Mouse (Mus musculus) cerebellum, postnatal 36 days (tissue): ENCODE measurements around the gene Nedd9.

Source experiments
- DNase-seq, 2 experiments: peaks; one replicate each; pipeline ENCODE4 v3.0.0; 2021 to 2022; ENCODE audit warnings: mixed read lengths in 2 of 2

The Nedd9 gene

DNA sequence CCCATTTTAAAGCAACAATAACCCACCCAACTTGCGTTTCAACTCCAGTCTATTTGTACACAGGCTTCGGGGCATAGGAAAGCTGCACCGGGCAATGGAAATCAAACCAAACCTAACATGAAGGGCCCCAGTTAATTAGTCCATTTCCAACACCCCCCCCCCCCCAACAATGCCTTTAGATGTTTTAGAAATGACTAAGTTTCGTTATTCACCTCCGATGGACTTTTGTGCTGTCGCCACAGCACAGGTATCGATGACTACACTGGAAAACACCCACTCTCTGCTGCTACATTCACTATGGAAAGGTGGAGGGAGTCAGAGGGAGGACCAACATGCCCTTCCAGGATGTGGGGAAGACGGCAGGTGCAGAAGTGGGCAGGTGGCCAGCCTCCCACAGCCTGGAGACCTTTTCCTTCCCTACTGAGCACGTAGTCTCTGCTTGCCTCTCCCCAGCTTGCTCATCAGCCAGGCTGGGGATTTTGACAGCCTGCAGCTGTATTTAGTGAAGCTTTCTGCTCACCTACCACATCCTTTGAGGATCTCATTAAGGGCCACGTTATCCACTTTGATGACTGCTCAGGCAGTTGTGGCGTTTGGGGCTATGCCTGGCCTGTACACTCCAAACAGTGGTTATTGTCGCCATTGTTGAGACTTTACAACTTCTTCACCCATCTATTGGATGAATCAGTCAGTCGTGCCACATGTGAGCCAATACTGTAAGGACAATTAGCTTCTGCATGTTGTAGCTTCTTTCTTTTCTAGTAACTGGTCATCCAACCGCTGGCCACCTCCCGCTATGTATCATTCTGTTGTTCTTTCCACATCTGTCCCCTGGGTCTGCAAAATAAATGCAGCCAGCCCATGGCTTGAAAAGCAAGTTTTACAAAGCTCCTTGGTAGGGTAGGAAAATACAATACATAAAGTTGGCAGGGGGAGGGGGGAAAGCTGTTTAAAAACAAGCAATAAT is 33.7 kb downstream of the Nedd9 start:
- DNase-seq = no peak

DNA sequence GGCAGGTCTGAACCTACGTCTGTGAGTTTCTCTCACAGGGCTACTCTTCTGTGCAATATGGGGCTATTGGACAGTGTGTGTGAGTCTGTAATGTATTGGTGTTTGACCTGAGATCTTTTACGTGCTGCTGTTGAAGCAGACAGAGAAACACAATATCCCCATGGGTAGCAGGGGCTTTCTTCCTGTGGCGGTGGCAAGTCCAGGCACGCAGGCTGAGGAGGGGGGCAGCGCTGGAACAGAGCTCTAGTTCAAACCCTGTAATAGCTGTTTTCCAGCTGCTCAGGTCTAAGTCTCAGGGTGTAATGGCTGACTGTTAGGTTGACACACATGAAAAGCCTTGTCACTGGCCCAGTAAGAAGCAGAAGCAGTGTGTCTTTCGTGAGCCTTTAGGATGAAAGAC is 36.3 kb downstream of the Nedd9 start:
- no peak for DNase-seq

DNA sequence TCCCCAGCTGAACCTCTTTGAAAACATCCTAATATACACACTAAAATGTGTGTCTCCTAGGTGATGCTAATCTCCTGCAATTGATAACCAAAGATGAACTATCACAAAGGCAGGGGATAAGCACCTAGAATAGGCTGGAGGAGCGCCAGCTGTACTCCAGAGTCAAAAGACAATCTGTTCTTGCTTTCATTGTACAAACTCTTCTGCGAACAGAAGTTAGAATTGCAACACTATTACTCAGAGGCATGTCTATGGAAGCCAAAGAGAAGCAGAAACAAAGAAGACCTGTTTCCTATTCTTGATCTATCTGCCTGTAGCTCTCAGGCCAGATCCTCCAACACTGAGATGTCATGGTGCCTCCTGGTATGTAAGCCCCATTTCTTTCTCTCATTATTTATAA is 38.0 kb downstream of the Nedd9 start:
- DNase-seq = no peak

DNA sequence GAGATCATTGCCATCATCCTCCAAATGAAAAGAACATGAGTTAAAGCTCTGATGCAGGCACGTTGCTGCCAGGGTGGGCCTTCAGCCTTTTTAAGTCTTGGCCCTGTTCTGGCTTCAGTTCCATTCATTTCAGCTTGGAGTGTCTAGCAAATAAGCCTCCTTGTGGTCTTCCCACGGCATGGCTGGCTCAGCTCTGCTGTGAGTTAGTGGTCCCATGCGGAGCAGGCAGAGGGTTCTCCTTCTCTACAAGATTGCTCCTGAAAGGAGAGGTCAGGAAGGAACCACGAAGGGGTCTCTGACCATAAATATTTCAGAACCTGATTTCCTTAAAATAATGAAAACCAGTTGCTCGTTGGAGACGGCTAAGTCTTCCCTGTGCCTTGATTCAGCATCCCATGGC is 40.0 kb downstream of the Nedd9 start:
- DNase-seq = no peak

DNA sequence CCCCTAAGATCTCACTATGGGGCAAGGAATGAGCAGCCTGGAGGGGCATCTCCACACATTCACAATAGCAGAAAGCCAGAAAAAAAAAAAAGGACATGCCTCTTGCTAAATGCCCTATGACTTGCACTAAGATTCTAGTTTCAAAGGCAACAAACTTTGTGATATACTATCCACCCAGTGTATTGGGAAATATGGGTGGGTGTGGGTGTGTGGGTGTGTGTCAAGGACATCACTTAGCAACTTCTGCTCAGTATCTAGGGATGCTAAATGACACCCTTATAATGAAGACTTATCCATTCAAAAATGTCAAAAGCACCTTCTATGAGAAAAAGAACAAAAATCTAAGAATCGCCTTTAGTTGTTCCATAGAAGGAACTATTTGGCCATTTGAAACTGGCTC is 40.6 kb downstream of the Nedd9 start:
- DNase-seq = no peak

DNA sequence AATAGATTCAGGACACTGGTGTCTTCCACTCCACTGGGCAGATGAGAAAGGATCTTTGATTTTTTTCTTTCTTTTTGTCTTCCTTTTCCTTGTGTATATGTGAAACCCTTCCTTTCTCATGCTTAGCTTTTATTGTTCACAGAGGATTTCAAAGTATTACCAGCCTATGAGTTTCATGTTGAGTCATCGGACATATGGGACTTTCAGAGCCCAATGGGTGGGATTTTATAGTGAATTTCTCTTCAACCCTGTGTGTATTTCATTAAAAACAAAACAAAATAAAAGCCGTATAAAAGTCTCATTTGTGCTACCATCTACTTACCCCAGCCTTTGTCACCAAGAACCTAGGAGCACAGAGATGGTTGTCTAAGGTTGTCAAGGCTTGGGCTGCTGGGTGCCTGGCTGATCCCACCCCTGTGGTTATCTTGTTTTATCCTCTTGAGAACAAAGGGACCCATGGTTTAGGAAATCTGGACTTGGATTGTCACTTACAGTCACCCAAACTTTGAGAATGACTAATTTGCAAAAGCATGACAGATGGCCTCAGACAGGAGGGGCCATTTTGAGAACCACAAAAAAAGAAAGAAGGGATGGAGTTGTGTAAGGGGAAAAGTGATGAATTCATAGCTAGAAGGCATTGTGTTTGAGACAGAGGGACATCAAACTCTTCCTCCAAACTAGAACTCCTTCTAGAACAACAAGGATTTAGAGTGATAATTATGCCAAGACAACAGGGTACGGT is 41.9 kb downstream of the Nedd9 start:
- DNase-seq = no peak

DNA sequence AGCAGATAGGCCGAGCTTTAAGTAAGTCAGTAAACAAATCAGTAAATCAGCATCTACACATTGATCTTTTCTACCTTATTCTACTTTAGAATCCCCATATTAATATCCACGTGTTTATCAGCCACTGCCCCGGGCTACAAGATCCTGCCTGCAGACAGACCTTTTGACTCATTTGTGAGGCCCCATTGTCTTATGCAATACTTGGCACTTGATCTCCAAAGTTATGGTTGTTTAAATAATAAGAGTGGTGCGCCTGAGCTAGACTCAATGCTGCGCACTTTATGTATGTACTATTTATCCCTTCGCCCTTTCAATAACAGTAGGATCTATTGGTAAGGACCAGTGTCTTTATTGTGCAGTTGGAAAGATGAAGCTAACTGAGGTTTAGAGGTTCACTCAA is 42.9 kb downstream of the Nedd9 start:
- no peak for DNase-seq

DNA sequence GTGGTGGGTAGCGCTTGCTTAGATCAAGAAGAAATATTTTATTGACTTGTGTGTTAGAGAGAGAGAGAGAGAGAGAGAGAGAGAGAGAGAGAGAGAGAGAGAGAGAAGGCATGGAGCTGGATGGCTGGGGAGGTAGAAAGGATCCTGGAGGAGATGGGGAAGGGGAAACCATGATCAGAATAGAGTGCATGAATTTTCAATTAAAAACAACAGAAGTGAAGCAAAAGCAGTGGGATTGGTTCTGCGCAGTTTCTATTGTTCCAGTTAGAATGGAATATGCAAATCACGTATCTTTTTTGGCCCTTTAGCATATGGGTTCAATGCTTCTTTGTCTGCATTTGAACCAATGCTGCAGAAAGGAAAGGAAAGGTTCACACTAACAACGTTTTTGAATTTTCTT is 45.0 kb downstream of the Nedd9 start:
- DNase-seq = no peak

DNA sequence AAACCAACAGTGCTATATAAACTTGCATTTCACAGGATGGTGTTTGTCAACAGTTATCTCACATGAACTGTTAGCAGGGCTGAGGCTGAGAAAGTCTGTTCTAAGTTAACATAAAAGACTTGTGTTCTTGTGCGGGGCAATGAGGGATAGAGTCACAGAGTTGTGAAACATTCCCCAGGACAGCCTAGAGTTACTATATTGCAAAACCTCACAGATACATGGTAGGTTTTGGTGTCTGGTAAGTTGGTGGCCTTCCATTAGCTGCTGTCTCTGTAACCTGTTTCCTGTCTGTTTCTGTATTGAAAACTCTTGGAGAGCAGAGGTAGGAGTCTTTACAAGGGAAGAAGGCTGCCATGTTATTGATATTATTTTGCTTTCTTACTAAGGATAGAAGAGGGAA is 47.0 kb downstream of the Nedd9 start:
- DNase-seq = no peak

DNA sequence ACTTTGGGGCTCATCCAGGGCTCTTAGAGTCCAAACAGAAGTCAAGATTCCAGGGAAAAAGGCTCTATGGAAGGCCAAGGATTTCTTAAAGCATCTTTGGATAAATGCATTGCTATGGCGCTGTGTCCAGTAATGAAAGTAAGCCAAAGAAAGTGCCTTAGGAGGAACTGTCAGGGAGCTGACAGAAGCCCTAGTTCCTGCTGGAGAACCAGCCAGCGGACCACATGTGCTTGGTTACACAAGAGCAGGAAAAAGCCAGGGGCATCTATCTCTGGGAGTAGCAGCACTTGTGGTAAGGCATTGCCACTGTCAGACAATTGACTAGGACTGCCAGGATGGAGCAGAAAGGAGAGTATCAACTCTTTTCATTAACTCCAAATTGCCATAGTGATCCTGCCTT is 49.8 kb downstream of the Nedd9 start:
- DNase-seq = no peak

DNA sequence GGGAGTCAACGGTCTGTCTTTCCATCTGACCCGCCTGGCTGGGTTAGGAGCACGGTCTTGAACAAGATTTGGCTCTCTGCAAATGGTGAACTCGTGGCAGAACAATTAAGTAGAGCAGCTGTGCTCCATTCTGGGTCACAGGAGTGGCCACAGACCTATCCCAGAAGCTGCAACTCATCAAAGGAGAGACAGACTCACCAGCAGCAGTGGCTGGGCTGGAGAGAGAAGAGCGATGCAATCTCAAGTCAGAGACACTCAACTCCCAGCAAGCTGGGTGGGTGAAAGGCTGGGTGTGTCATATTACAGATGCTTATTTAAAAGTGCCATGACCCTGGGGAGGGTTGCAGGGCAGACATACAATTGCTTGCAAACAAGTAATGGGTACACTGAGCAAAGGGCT is 50.4 kb downstream of the Nedd9 start:
- DNase-seq = no peak

DNA sequence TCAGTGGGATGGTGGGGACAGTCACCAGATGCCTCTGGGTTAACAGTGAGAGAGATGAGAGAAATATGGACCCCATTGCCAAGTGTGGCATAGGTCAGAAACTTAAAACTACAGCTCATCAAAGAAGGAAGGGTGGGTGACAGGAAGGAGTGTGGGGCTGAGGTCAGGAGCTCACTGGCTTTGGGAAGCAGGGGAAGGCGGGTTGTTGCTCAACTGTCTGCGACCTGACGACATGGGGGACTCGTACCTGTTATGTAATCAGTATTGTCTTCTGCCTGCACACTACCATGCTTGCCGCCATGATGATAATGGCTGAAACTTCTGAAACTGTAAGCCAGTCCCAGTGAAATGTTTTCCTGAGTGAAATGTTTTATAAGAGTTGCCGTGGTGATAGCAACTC is 54.0 kb downstream of the Nedd9 start:
- no peak for DNase-seq

DNA sequence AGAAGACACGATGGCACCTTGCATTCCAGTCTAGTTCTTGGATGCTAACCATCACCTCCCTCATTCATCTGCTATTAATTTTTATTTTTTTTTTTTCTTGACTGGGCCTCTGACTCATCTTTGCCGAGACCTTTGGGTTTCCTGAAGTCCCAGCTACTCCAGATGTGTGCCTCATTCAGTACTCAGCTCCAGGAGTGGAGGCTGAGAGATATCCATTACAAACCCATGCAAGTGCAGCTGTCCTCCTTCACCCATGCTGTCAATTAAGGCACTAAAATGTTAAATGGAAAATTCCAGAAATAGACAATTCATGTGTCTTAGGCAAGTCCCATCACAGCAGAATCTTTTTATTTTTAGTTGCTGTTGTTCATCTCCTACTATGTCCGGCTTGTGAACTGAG is 55.4 kb downstream of the Nedd9 start:
- DNase-seq = no peak

DNA sequence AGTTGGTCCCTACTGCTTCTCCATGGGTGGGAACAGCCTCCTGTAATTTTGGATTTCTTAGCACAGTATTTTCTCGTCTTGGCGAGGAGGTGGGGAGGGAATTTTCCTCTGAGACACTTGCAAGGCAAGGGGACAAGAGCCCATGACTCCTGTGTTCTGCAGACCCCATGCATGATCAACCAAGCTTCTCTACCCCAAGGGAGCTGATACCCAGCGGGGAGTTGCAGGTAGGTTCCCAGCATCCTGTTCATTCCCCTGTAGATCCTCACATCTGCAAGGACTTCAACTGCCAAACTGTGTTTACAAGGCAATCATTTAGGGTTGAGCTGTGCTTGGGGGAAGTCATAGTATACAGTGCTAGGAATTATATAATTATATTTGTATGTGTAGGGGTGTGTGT is 60.1 kb downstream of the Nedd9 start:
- DNase-seq = no peak

DNA sequence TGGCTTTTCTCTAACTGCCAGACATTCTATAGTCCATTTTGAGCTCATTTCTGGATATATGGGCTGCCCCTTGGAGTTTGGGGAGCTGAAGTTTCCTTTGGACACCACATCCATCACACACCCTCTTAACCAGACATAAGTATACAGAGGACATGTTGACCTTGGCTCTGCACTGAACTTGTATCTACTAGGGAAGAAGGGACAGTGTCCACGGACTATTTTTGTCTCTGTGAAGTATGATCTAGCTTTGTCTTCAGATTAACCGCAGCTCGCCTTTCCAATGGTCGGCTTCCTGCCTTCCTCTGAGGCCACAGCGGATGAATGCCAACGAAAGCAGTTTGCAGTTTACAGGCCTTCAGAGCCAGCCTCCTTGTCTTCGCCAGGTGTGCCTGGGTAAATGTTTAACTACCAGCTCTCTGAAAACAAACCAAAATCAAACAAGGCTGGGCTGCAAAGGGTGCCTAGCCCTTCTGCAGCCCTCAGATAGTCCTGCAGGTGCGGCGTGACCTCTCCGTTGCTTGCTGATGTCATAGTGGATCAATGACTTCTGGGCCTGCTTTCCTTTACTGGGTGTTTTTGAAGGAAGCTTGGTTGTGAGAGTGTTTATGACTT is 63.6 kb downstream of the Nedd9 start:
- DNase-seq = no peak

DNA sequence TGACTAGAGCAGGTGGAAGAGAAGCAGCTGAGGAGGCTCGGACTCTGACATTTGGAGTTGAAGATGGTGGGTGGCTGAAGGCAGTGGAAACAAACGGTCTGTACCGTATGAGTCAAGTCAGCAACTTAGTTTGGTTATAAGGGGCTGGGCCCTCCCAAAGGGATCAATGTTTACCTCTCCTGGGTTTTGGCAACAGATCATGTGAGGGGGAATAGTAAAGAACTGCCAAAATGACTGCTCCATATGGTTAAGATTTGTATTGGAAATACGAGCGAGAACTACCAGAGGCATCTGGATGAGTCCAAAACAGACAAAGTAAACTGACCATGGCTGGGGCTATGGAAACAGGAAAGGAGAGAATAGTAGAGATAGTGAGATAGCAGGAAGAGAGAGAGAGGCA is 64.6 kb downstream of the Nedd9 start:
- DNase-seq = no peak

DNA sequence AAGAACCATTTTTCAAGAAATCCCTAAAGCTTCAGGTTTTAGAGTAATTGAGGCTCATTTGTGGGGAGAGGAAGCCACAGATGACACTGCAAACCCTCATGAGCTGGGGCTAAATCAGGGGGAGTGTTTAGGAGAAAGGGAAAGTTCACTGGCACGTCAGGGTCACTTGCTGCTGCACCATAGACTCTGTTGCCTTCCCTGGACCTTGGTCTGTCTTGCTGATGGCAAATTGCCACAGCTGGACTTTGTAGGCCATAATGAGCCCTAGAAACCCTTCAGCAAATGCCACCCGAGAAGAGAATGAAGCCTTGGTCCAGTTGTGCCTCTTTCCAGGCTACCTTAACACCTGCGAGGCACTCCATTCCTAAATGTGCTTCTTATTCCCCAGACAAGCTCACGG is 66.8 kb downstream of the Nedd9 start:
- DNase-seq = no peak

DNA sequence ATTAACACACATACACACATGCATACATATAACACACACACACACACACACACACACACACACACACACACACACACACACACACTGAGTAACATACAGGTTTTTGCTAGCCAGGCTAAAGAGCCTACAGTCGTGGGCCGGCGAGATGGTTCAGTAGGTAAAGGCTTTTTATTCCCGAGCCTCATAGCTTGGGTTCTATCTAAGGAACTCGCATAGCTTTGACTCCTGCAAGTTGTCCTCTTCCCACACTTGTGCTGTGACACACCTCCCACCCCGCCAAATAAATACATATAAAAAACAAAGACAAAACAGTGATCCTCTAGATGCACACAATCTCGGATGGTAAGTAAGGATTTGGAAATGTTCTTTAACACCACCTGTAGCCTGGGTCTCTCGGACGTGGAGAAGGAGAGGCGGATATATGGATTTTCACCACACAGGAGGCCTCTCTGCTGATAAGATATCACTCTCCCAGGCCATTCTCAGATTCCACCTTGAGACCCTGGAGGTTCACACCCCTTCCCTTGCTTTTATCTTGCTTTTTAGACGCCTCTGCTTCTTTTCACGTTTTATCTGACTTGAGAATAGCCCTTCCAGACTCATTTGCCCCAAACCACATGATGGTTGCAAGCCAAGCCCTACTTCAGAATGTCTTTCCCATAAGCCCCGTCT is 68.8 kb downstream of the Nedd9 start:
- DNase-seq = no peak

DNA sequence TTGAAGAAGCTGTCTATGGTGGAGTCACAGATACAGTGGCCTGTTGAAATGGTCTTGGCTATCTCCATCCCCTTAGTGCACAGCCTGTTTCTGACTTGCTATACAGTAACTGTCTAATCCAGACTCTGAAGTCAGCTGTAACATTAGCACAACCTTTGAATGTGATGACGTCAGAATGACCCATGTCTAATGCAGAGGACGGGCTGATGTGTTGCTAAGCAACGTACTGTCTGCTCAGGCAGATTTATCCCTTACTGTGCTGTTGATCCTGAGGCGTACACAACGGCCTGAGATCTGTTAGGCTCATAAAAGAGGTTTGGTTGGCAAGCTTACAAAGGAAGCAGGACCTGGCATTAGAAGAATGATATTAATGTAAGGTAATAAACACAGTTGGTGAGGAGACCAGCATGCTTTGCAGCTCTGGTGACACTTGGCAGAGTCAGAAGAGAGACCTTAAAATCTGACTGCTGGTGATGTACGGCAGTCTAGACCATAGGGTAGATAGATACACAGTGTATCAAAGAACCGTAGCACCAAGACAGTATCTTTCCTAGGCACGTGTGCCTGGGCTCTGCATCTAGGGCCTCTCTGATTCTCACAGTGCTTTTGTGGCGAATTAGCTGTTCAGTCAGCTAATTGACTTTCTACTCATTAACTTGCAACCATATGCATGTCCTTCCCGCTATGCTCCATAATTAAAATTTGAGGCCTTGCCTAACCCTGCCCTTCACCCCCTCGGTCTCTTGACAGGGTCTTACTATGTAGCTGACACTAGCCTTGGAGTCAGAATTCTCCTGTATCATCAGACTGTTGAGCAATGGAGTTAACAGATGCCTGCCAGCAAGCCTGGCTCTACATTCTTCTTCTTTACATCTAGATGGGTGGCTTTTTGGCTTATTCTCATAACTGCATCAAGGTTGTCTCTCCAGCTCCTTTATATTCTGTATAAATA is 70.8 kb downstream of the Nedd9 start:
- no peak for DNase-seq

DNA sequence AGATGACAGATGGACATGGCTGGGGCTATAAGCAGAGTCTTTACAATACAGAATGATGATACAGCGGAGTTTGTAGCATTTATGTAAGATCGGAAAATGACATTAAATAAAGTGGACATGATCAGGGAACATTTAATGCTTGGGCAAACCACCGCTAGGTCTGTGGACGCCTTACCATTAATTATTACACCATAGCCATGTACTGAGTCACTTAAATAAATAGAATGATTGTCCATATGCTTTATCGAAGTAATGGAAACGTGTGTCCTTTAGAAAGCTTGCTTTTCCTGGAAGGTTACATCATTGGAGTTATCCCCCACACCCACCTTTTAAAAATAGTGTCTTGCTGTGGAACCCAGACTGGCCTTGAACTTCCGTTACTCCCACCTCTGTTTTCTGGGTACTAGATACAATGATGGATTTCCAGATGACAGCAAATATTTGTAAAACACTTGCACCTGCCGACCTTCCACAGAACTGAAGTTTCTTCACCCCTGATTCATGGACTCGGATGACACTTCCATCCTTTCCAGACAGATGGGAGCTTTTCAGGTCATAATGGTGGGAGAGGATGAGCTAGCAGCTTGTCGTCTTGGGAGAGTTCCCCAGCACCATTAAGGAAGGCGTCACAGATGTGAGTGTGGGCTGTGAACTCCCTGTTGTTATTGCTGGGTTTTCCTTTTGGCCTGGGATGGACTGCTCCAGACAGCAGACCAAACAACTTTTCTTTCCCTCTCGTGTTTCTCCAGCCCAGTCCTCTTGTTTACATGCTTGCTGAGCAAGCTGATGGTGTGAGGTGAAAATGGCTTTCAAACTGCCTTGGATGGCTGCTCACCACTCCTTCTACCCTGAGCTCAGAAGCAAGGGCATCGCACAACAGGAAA is 76.7 kb downstream of the Nedd9 start:
- DNase-seq = no peak

DNA sequence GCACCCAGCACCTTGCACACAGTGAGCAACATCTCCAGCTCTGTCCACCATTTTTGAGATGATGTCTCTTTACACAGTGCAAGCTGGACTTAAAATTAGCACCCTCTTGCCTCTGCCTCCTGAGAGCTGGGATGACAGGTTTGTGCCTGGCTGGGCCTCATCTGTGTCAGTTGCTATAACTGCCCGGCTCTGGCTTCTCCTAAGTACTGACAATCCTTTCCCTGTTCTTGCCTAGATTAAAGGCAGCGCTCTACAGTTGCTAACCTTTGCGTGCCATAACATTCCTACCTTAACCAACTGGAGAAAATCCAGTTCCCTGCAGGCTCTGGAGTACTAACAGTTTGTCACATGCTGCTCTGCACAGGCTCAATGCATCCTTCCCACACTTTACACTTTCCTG is 77.9 kb downstream of the Nedd9 start:
- no peak for DNase-seq
